Mouse (Mus musculus): ENCODE measurements around the gene Zmym5.
A peak's percentile ranks its signal among the peaks of the same experiment; 100 is the strongest.
"Not testable (repeated sequence)": the region's sequence is repeated elsewhere in the genome, so short reads cannot be mapped to it uniquely, and the experiment has no call there.

Zmym5 gene

DNA sequence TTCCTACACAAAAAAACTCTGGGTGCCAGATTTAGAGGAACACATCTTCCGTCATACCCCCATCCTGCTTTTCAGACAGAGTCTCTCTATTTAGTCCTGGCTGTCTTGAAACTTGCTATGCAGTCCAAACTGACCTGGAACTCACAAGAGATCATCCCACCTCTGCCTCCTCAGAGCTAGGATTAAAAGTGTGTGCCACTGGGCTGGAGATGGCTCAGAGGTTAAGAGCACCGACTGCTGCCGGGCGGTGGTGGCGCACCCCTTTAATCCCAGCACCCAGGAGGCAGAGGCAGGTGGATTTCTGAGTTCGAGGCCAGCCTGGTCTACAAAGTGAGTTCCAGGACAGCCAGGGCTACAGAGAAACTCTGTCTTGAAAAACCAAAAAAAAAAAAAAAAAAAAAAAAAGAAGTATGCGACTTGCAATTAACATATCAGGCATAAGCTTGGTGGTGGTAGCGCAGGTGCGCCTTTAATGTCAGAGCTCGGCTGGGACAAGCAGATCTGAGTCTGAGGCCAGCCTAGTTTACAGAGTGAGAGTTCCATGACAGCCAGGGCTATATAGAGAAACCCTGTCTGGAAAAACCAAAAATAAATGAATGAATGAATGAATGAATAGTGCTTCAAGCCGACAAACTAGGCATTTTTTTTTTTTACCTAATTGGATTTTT is 34.8 kb downstream of the Zmym5 start:
- DNase-seq, result peak; percentile 30

GRCm38 (mm10) chr14:56775416-56775815 is 36.1 kb downstream of the Zmym5 start:
- DNase-seq, result no peak

DNA sequence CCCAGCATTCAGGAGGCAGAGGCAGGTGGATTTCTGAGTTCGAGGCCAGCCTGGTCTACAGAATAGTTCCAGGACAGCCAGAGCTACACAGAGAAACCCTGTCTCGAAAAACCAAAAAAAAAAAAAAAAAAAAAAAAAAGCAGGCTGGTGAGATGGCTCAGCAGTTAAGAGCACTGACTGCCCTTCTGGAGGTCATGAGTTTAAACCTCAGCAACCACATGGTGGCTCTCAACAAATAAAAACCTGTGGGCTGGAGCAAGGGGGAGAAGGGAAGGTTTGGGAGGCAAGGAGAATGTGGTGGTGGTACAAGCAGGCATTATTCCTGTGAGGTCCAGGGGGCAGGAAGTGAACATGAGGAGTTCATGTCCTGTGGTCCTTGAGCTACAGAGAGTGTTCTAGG is 45.1 kb downstream of the Zmym5 start:
- DNase-seq, result not testable (repeated sequence)

DNA sequence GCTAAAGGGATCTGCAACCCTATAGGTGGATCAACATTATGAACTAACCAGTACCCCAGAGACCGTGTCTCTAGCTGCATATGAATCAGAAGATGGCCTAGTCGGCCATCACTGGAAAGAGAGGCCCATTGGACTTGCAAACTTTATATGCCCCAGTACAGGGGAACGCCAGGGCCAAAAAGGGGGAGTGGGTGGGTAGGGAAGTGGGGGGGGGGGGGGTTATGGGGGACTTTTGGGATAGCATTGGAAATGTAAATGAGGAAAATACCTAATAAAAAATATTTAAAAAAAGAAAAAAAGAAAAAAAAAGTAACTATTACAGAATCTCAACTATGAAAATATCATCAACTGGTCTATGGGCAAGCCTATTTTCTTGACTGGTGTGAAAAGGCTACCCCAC is 46.4 kb downstream of the Zmym5 start:
- not testable (repeated sequence) for DNase-seq

GRCm38 (mm10) chr14:56751282-56751681 is 60.2 kb downstream of the Zmym5 start:
- DNase-seq, result peak; percentile 48
